Mouse (Mus musculus) G1E-ER4 (cell line): Measurements from ENCODE around the gene Dab2. TPM values are rescaled to one million over a fixed set of nuclear protein-coding genes. Genes with fewer than 3 reads are reported as not detected.

Source experiments
- GATA1 ChIP-seq: IDR thresholded peaks from one replicate; pipeline ENCODE4 v1.8.0; 2012; ENCODE audit warnings: low read length, inconsistent platforms
- polyA plus RNA-seq: library from polyadenylated mRNA; stranded (reverse); fragments of >175 nt; gene quantifications from 2 replicates; pipeline ENCODE4 v1.2.3, GENCODE M21; 2012

Gene Dab2
- polyA plus RNA-seq, 1 experiment: 0.04 TPM

DNA sequence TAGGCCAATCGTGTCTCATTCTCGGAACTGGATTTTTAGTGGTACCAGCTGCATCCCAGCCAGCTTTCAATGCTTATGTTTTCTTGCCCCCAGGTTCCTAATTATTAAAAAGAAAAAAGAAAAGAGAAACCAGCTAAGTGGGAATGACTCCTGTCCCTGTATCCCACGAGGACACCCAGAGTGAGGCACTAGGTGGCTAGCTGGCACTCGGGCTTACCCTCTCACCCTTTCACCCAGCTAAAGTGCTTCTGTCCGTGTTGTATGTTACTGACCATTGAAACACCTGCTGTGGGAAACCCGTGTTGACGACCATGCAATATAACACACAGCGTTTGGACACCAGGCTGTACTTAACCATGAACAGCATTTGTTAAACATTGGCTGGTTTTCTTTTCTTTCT, 109.4 kb downstream of the Dab2 start:
- TF ChIP-seq GATA1: no peak

DNA sequence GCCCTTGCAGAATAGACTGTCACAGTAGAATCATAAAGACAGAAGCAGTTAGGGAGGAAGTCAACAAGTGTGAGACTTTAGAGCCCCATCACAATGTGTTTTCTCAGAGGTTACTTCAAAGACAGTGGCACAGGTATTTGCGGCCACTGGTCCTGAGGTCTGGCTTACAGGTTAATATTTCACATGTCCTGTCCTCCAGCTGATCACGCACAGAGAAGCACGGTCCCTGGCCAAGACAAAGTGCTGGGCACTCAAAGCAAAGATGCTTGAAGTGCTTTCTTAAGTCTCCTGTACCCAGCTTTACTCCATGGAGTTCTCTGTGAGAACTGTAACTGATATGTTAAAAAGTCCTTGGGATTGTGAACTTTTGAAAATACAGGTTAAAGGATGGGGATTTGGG, 110.6 kb downstream of the Dab2 start:
- TF ChIP-seq GATA1: no peak

GRCm38 (mm10) chr15:6411334-6411733, 111.7 kb downstream of the Dab2 start:
- no peak for TF ChIP-seq GATA1

GRCm38 (mm10) chr15:6415317-6415716, 115.7 kb downstream of the Dab2 start:
- TF ChIP-seq GATA1: no peak

GRCm38 (mm10) chr15:6431777-6432176, 132.2 kb downstream of the Dab2 start:
- no peak for TF ChIP-seq GATA1

DNA sequence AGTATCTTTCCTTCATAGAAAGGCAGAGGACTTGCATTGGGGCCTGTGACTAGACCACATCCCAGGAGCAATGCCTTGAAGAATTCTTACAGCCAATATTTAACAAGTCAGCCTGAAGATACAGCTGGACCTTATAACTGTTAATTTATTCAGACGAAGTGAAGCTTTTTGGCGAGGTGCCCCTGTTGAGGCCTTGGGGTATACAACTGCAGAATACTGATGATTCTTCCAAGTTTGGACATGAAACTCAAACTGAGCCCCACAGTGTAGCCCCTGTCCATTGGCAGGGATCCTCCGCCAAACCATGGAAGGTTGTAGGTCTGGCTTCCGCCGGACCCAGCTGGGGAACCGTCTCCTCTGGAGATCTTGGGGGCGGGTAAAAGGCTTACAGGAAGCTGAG, 132.8 kb downstream of the Dab2 start:
- no peak for TF ChIP-seq GATA1

- TF ChIP-seq GATA1: no peak
These were observed 135.7 kb downstream of the Dab2 start for GRCm38 (mm10) chr15:6435281-6435680.

- no peak for TF ChIP-seq GATA1
These were observed 136.2 kb downstream of the Dab2 start for GRCm38 (mm10) chr15:6435773-6436172.

- TF ChIP-seq GATA1: no peak
These were observed 139.1 kb downstream of the Dab2 start for GRCm38 (mm10) chr15:6438685-6439084.

DNA sequence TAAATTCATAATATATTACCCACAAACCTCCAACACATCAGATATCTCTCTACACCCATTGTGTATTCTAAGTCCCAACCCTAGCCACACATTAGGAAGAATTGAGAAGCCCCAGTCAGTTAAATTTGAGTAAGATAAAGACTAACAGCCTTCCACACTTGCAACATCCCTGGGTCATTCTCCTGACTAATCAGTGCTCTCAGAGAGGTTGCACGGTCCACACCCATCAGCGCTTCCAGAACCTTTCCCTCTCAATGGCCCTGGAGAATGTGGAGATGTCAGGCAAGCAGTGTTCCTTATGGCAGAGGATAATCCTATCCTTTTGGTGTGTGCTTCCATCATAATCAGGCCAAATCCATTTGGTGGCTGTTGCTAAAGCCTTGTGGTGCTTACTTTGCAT, 144.9 kb downstream of the Dab2 start:
- no peak for TF ChIP-seq GATA1

DNA sequence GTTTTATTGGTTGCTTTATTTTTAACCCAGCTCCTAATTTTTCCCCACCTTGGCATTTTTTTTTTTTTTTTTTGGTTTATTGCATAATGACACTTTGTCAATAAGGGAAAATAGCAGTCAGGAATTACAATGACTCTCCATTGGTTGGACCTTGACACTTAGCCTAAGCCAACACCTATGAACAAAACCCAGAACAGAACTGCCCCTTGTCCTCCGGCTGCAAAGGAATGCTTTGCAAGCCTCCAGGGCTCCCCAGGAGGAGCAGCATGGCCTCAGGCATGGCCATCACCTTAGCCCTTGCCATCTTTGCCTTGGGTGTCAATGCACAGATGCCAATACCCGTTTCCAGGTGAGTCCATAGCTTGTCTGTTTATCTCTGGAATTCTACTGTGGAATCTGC, 145.5 kb downstream of the Dab2 start, which contains the start of gene C9:
Gene C9, plus strand, starts transcription at position 193 of the 400 bp plus-strand sequence.
- no peak for TF ChIP-seq GATA1

- no peak for TF ChIP-seq GATA1
These were observed 146.6 kb downstream of the Dab2 start for GRCm38 (mm10) chr15:6446181-6446580.

- no peak for TF ChIP-seq GATA1
These were observed 149.3 kb downstream of the Dab2 start for GRCm38 (mm10) chr15:6448892-6449291.

DNA sequence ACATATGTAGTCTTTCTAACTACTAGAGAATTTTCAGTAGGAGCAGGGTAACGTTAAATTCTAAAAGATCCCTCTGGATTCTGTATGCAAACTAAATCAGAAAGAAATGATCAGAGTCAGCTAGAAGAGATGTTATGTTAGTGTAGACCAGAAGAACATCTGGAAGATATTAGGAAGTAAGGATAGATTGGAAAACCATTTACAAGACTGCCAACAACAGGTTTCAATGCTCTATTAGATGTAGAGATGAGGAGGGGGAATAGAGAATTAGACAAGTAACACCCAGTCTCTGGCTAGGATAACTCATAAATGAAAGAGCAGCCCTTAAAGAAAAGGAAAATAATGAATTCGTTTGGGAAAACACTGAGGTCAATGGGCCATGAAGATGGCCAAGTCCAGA, 154.9 kb downstream of the Dab2 start:
- no peak for TF ChIP-seq GATA1

- no peak for TF ChIP-seq GATA1
These were observed 161.8 kb downstream of the Dab2 start for GRCm38 (mm10) chr15:6461381-6461780.

GRCm38 (mm10) chr15:6463361-6463923, 163.9 kb downstream of the Dab2 start:
- TF ChIP-seq GATA1: no peak

DNA sequence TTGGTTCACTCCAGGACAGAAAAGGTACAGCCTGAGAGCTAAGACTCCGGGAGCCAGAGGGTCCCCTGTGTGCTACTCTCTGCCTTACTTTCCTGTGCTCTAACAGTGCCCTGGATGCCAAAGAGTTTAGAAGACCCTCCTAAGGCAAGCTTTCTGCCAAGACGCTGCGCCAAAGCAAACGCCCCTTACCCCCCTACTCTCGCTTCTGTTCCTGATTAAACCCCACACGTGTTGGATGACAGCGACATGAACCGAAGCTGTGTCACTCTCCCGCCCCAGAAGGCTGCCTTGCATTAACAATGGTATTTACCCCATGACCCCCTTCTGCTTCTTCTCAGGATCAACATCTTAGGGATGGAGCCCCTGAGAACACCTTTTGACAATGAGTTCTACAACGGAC, 167.4 kb downstream of the Dab2 start:
- TF ChIP-seq GATA1: no peak

- TF ChIP-seq GATA1: no peak
These were observed 169.3 kb downstream of the Dab2 start for GRCm38 (mm10) chr15:6468845-6469244.

- TF ChIP-seq GATA1: no peak
These were observed 169.8 kb downstream of the Dab2 start for GRCm38 (mm10) chr15:6469384-6469783.
